Mouse (Mus musculus): ENCODE measurements around the gene Grb7. TPM values are rescaled to one million over a fixed set of nuclear protein-coding genes. Genes with fewer than 3 reads are reported as not detected.

Grb7 gene
- polyA plus RNA-seq (2015; fragmentation: Nextera tagmentation; extraction: Ambion mirVana) = 1.3 and 2.5 TPM in 2 replicates

DNA sequence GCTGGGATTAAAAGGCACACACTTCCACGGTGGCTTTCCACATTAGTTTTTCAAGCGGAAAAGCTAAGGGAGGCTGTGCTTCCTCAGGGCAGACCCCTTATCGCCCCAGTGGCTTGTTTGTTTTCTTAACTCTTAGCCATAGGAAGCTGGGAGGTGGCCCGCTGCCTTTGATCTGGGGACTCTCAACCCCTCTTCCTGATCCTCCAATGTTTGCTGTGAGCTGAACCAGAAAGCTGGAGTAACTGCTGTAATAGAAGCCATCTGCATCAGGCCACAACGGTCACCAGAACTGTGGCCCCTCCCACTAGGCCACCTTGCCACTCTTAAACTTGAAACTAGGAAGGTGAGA lies at the start of gene Grb7:
TSS of gene Grb7 (plus strand) at position 182 of the 349 bp plus-strand sequence.
- Histone ChIP-seq H3K9me3 (ENCODE audit: control insufficient read depth, low read length) (no peaks in the 10 kb centered on the region), H3K27me3 (replicated peaks; ENCODE audit: control insufficient read depth, insufficient read depth, low read length) (peaks cover 23% of the 10 kb centered on the region), H3K36me3 (ENCODE audit: control insufficient read depth, insufficient read depth, low read length) (no peaks in the 10 kb centered on the region), H3K4me2 (ENCODE audit: low read length) (peak within 1 kb of the TSS; percentile 42), H3K9ac (ENCODE audit: low read depth, low read length) (peak within 1 kb of the TSS; percentile 43), H3K27ac (ENCODE audit: low read depth, low read length) (no peak within 1 kb of the TSS), H3K4me1 (ENCODE audit: control insufficient read depth, insufficient read depth, low read depth, low read length) (peaks cover 4% of the 10 kb centered on the region; the same call in 1 of the 2 replicates), H3K4me3 (ENCODE audit: low read length) (peak within 1 kb of the TSS; percentile 22)
- WGBS = 11% methylated on average over 5 of the region's 5 CpGs
- no peak for ATAC-seq

- no peak overlapping the region for H3K9ac ChIP-seq (ENCODE audit: low read depth, low read length)
- 83% methylated on average over 7 of the region's 7 CpGs for WGBS
- ATAC-seq = no peak
Measured at GRCm38 (mm10) chr11:98397946-98398345, 48.2 kb upstream of the Grb7 start.

DNA sequence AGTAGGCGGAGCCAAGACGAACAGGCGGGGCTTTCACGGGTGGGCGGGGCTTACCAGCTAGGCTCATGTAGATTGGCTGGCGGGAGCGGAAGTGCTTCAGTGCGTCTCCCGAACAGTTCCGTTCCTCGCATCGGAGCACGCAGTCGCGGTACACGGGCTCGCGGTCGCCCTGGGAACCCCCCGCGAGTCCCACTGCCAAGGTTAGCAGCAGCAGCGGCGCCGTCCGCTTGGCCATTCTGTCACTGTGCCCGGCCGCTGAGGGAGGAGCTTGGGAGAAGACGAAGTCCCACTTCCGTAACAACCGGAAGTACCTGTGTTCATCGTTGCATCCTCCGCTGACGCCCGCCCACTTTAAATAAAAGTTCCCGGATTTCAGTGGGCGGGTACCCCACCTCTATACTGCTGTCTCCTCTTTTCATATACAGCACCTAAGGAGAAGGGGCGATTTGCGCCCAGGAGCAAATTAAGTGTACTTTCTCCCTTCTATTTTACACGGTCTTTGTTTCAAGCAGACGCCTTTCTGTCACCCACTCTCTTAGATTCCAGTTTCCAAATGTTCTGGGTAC lies 46.0 kb upstream of the Grb7 start, which contains the start of gene Pgap3:
TSS of gene Pgap3 (minus strand) at position 330 of the 566 bp plus-strand sequence.
- Histone ChIP-seq H3K27ac (ENCODE audit: low read depth, low read length) (peak within 1 kb of the TSS; percentile 95), H3K27me3 (replicated peaks; ENCODE audit: control insufficient read depth, insufficient read depth, low read length) (no peaks in the 10 kb centered on the region), H3K4me2 (ENCODE audit: low read length) (peak within 1 kb of the TSS; percentile 84), H3K36me3 (ENCODE audit: control insufficient read depth, insufficient read depth, low read length) (no peaks in the 10 kb centered on the region), H3K9me3 (ENCODE audit: control insufficient read depth, low read length) (no peaks in the 10 kb centered on the region), H3K9ac (ENCODE audit: low read depth, low read length) (peak within 1 kb of the TSS; percentile 84), H3K4me1 (ENCODE audit: control insufficient read depth, insufficient read depth, low read depth, low read length) (peaks cover 5% of the 10 kb centered on the region), H3K4me3 (ENCODE audit: low read length) (peak within 1 kb of the TSS; percentile 70)
- WGBS = under 1% methylated on average over 40 of the region's 40 CpGs
- ATAC-seq = peak; percentile 97

More at GRCm38 (mm10) chr11:98397946-98398345, 48.2 kb upstream of the Grb7 start:
- no peaks in the 10 kb centered on the region for H3K9me3 ChIP-seq (ENCODE audit: control insufficient read depth, low read length)
- H3K36me3 ChIP-seq (ENCODE audit: control insufficient read depth, insufficient read depth, low read length) = no peaks in the 10 kb centered on the region
- no peak overlapping the region for H3K27ac ChIP-seq (ENCODE audit: low read depth, low read length)
- H3K4me2 ChIP-seq (ENCODE audit: low read length) = no peak overlapping the region
- H3K4me3 ChIP-seq (ENCODE audit: low read length) = no peak overlapping the region
- no peaks in the 10 kb centered on the region for H3K27me3 ChIP-seq (replicated peaks; ENCODE audit: control insufficient read depth, insufficient read depth, low read length)
- H3K4me1 ChIP-seq (ENCODE audit: control insufficient read depth, insufficient read depth, low read depth, low read length) = peaks cover 5% of the 10 kb centered on the region

GRCm38 (mm10) chr11:98400816-98401215 lies 45.4 kb upstream of the Grb7 start:
- Histone ChIP-seq H3K27me3 (replicated peaks; ENCODE audit: control insufficient read depth, insufficient read depth, low read length) (no peaks in the 10 kb centered on the region), H3K4me2 (ENCODE audit: low read length) (peak overlapping the region; percentile 84), H3K4me3 (ENCODE audit: low read length) (peak overlapping the region; percentile 70), H3K4me1 (ENCODE audit: control insufficient read depth, insufficient read depth, low read depth, low read length) (peaks cover 5% of the 10 kb centered on the region), H3K36me3 (ENCODE audit: control insufficient read depth, insufficient read depth, low read length) (no peaks in the 10 kb centered on the region), H3K9ac (ENCODE audit: low read depth, low read length) (peak overlapping the region; percentile 84), H3K9me3 (ENCODE audit: control insufficient read depth, low read length) (no peaks in the 10 kb centered on the region), H3K27ac (ENCODE audit: low read depth, low read length) (peak overlapping the region; percentile 95)
- 49% methylated on average over 3 of the region's 3 CpGs for WGBS
- no peak for ATAC-seq

DNA sequence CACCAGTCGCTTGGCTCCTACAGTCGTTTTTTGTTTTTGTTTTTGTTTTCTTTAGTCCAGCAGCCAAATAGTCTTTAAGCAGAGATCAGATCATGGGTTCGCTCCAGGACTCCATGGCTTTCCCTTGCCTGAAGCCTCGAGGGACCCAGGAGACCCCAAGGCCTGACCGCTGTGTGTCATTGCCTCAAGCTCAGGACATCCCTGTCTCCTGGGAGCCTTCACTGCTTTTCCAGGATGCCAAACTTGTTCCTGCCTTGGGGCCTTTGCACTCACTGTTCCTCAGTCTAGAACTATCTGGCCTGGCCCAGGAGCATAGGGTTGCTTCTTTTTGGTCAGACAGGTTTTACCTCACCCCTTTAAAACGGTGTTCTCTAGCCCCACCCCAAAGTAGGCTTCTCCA lies 39.6 kb upstream of the Grb7 start:
- WGBS = 75% methylated on average over 6 of the region's 6 CpGs
- Histone ChIP-seq H3K4me3 (ENCODE audit: low read length) (no peak overlapping the region), H3K27me3 (replicated peaks; ENCODE audit: control insufficient read depth, insufficient read depth, low read length) (peaks cover 10% of the 10 kb centered on the region), H3K4me1 (ENCODE audit: control insufficient read depth, insufficient read depth, low read depth, low read length) (no peaks in the 10 kb centered on the region), H3K4me2 (ENCODE audit: low read length) (no peak overlapping the region), H3K36me3 (ENCODE audit: control insufficient read depth, insufficient read depth, low read length) (no peaks in the 10 kb centered on the region), H3K9ac (ENCODE audit: low read depth, low read length) (no peak overlapping the region), H3K27ac (ENCODE audit: low read depth, low read length) (no peak overlapping the region), H3K9me3 (ENCODE audit: control insufficient read depth, low read length) (no peaks in the 10 kb centered on the region)
- ATAC-seq = no peak

DNA sequence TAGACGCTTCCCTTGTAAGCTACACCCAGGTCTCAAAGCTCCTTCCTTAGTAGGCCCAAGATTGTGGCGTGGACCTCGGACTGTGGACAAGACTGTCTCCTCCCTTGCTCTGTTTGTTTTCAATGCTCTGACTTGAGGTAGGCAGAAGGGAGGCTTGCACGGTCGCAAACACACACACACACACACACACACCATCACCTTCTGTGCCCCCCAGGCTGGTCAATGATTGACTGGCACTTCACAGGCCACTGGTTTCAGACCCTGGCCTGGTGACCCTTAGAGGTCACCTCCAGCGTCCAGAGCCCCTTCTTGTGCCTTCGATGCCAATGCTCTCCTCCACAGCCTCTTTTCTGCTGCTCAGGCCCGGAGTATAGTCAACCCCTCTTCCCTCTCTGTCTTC lies 37.3 kb upstream of the Grb7 start:
- Histone ChIP-seq H3K27ac (ENCODE audit: low read depth, low read length) (no peak overlapping the region), H3K4me2 (ENCODE audit: low read length) (no peak overlapping the region), H3K4me3 (ENCODE audit: low read length) (no peak overlapping the region), H3K9me3 (ENCODE audit: control insufficient read depth, low read length) (no peaks in the 10 kb centered on the region), H3K27me3 (replicated peaks; ENCODE audit: control insufficient read depth, insufficient read depth, low read length) (peaks cover 13% of the 10 kb centered on the region), H3K9ac (ENCODE audit: low read depth, low read length) (no peak overlapping the region), H3K36me3 (ENCODE audit: control insufficient read depth, insufficient read depth, low read length) (no peaks in the 10 kb centered on the region), H3K4me1 (ENCODE audit: control insufficient read depth, insufficient read depth, low read depth, low read length) (peaks cover 14% of the 10 kb centered on the region; the same call in 1 of the 2 replicates)
- 36% methylated on average over 8 of the region's 8 CpGs for WGBS
- no peak for ATAC-seq

DNA sequence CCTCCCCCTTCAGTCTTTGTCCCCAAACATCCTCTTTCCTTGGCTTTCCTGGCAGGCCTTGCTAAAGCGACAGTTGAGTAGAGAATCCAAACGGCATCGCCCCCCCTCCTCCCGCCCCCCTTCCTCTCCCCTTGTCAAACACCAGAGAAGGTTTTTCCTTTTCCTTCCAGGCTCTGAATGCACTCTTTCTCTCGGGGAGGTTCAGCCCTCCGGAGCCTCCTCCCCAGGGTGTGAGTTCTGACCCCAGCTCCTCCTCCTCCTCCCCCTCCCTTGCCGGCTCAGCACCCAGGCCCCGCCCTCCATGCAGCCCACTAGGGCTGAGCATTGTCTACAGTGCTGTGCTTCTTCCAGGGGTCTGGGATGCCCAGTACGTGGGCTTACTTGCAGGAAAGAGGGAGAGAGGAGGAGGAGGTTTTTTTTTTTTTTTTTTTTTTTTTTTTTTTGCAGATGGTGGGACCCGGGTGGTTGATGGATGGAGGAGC lies 36.8 kb upstream of the Grb7 start:
- Histone ChIP-seq H3K27ac (ENCODE audit: low read depth, low read length) (no peak overlapping the region), H3K36me3 (ENCODE audit: control insufficient read depth, insufficient read depth, low read length) (no peaks in the 10 kb centered on the region), H3K4me1 (ENCODE audit: control insufficient read depth, insufficient read depth, low read depth, low read length) (peaks cover 16% of the 10 kb centered on the region; the same call in 1 of the 2 replicates), H3K4me2 (ENCODE audit: low read length) (no peak overlapping the region), H3K9me3 (ENCODE audit: control insufficient read depth, low read length) (no peaks in the 10 kb centered on the region), H3K9ac (ENCODE audit: low read depth, low read length) (no peak overlapping the region), H3K27me3 (replicated peaks; ENCODE audit: control insufficient read depth, insufficient read depth, low read length) (peaks cover 13% of the 10 kb centered on the region), H3K4me3 (ENCODE audit: low read length) (no peak overlapping the region)
- 3% methylated on average over 10 of the region's 10 CpGs for WGBS
- ATAC-seq = peak; percentile 81

GRCm38 (mm10) chr11:98412273-98412796 lies 33.9 kb upstream of the Grb7 start, which contains the start of gene Erbb2:
Gene Erbb2, plus strand, starts transcription at chr11:98412470.
- Histone ChIP-seq H3K9me3 (ENCODE audit: control insufficient read depth, low read length) (no peaks in the 10 kb centered on the region), H3K27me3 (replicated peaks; ENCODE audit: control insufficient read depth, insufficient read depth, low read length) (peaks cover 13% of the 10 kb centered on the region), H3K27ac (ENCODE audit: low read depth, low read length) (peak within 1 kb of the TSS; percentile 79), H3K9ac (ENCODE audit: low read depth, low read length) (peak within 1 kb of the TSS; percentile 72), H3K4me1 (ENCODE audit: control insufficient read depth, insufficient read depth, low read depth, low read length) (peaks cover 16% of the 10 kb centered on the region; the same call in 1 of the 2 replicates), H3K4me2 (ENCODE audit: low read length) (peak within 1 kb of the TSS; percentile 93), H3K36me3 (ENCODE audit: control insufficient read depth, insufficient read depth, low read length) (no peaks in the 10 kb centered on the region), H3K4me3 (ENCODE audit: low read length) (peak within 1 kb of the TSS; percentile 57)
- ATAC-seq = peak; percentile 53
- WGBS = 0% methylated on average over 31 of the region's 49 CpGs

- Histone ChIP-seq H3K36me3 (ENCODE audit: control insufficient read depth, insufficient read depth, low read length) (no peaks in the 10 kb centered on the region), H3K4me3 (ENCODE audit: low read length) (peak overlapping the region; percentile 57), H3K4me2 (ENCODE audit: low read length) (peak overlapping the region; percentile 93), H3K27me3 (replicated peaks; ENCODE audit: control insufficient read depth, insufficient read depth, low read length) (peaks cover 13% of the 10 kb centered on the region), H3K4me1 (ENCODE audit: control insufficient read depth, insufficient read depth, low read depth, low read length) (peaks cover 16% of the 10 kb centered on the region; the same call in 1 of the 2 replicates), H3K9me3 (ENCODE audit: control insufficient read depth, low read length) (no peaks in the 10 kb centered on the region), H3K9ac (ENCODE audit: low read depth, low read length) (peak overlapping the region; percentile 72), H3K27ac (ENCODE audit: low read depth, low read length) (peak overlapping the region; percentile 79)
- ATAC-seq = peak; percentile 71
- WGBS = under 1% methylated on average over 40 of the region's 40 CpGs
Measured at GRCm38 (mm10) chr11:98412797-98413301, 33.3 kb upstream of the Grb7 start.

Data from hindbrain, embryonic 16.5 days (tissue).